Mouse (Mus musculus) heart, embryonic 16.5 days (tissue): ENCODE results near the gene Ccdc30. TPM values are rescaled to one million over a fixed set of nuclear protein-coding genes. Genes with fewer than 3 reads are reported as not detected.
A peak's percentile ranks its signal among the peaks of the same experiment; 100 is the strongest.

ENCODE experiments used
- ATAC-seq: fragments of 200-750 bp; cut with Nextera tagmentation; replicated peaks from 2 replicates; pipeline ENCODE4 v1.8.0; 2017; ENCODE audit warnings: moderate number of reproducible peaks; ENCODE audit not compliant: insufficient read depth, low FRiP score; ENCODE audit errors: extremely low read depth
- H3K27ac ChIP-seq: fragments of 300-500 bp; sonication (generic); 2 replicates; pipeline ENCODE4 v1.5.1; 2014; ENCODE audit warnings: mild to moderate bottlenecking, low read length, control low read depth, moderate library complexity
- H3K27me3 ChIP-seq: fragments of 300-500 bp; sonication (generic); 2 replicates; pipeline ENCODE4 v1.6.1; 2014; ENCODE audit warnings: low read length, mixed read lengths; ENCODE audit not compliant: control insufficient read depth, insufficient read depth
- H3K36me3 ChIP-seq: fragments of 300-500 bp; sonication (generic); 2 replicates; pipeline ENCODE4 v1.6.1; 2014; ENCODE audit not compliant: control insufficient read depth, insufficient read depth
- H3K4me1 ChIP-seq: fragments of 300-500 bp; sonication (generic); 2 replicates; pipeline ENCODE4 v1.6.1; 2014; ENCODE audit warnings: low read length, mixed read lengths; ENCODE audit not compliant: control insufficient read depth, insufficient read depth
- H3K4me2 ChIP-seq: fragments of 300-500 bp; sonication (generic); 2 replicates; pipeline ENCODE4 v1.6.1; 2014; ENCODE audit warnings: low read depth, mild to moderate bottlenecking, control low read depth, low read length
- H3K4me3 ChIP-seq: fragments of 300-500 bp; sonication (generic); 2 replicates; pipeline ENCODE4 v1.5.1; 2014; ENCODE audit warnings: mild to moderate bottlenecking, control low read depth, low read length
- H3K9ac ChIP-seq: fragments of 300-500 bp; sonication (generic); 2 replicates; pipeline ENCODE4 v1.6.1; 2014; ENCODE audit warnings: low read length, control low read depth
- H3K9me3 ChIP-seq: fragments of 300-500 bp; sonication (generic); replicated peaks from 2 replicates; pipeline ENCODE4 v1.6.1; 2016; ENCODE audit warnings: low read length; ENCODE audit not compliant: control insufficient read depth
- WGBS: fragments of 180-500 bp; shearing (Covaris S2); extraction: QIAGEN DNeasy Blood & Tissue Kit; methylation state at CpG from one replicate; pipeline ENCODE4 v1.1.7; 2014; 5-methylcytosine and 5-hydroxymethylcytosine counted together
- polyA plus RNA-seq: library from polyadenylated mRNA; unstranded; fragments of >200 nt; fragmentation: Nextera tagmentation; extraction: Ambion mirVana; gene quantifications from 2 replicates; pipeline ENCODE4 v1.2.1, GENCODE M21; 2015

Ccdc30 gene
- 3.8 and 4.0 TPM in 2 replicates for polyA plus RNA-seq

DNA sequence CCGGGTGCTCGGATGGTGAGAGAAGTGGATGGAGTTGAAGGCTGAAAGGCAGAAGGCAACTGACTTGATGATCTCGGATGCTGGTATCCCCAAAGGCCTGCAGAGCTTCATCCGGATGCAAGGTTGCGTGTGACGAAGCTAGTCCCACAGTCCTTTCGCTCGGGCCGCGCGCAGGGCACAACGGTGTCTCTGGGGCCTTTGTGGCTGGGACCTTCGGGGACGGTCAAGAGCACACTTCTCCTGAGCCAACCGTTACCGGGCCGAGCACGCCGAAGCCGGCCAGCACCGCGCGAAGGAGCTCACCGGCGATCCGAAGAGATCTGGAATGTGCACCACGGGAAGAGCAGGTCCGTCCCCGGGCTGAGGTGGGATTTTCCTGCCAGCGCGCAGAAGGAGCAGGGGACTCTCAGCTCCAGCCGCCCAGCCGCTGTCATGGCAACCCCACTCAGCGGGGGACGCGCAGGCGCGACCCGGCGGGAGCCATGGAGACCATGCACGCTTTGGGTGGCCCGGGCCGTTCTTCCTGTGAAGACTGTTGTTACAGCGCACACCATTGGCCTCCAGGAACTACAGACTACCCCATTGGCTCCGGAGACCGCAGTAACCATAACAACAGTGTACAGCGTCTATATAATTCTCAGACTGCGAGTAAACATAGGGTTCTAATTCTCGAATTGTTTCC, at the start of gene Ccdc30:
TSS of gene Ccdc30 (minus strand) at position 450 of the 682 bp plus-strand sequence.
- Histone ChIP-seq H3K4me2 (peak within 1 kb of the TSS; percentile 88), H3K9ac (peak within 1 kb of the TSS; percentile 67), H3K27ac (no peak within 1 kb of the TSS), H3K4me3 (peak within 1 kb of the TSS; percentile 59), H3K36me3 (no peaks in the 10 kb centered on the region), H3K4me1 (peaks cover 30% of the 10 kb centered on the region), H3K27me3 (no peaks in the 10 kb centered on the region), H3K9me3 (no peaks in the 10 kb centered on the region)
- under 1% methylated on average over 49 of the region's 49 CpGs for WGBS
- ATAC-seq: peak; percentile 98

DNA sequence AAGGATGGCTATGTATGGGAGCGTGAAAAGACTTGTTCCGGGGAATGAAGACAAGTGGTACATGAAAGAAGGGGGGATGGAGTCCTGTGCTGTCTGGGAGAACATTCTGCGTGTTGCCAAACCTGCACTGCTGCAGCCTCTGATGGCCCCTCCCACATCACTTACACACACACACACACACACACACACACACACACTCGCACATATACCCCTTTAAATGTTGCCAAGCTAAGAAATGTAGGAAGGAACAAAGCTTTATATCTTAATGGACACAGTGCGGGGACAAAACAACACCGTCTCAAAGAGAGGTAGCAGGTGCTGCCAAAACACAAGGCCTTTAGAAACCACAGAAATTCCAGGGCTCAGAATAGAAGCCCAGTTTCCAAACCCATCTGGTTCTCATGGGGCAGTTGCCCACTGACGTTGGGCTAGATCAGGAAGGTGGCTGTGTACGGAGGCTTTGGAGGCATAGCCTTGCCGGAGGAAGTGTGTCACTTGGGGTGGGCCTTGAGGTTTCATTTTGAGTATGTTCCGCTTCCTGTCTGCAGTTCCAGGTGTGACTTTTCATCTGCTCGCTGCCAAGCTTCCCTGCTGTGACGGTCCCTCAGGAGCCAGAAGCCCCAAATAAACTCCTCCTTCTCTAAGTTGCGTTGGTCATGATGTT, 48.6 kb upstream of the Ccdc30 start:
- H3K27ac ChIP-seq: peak overlapping the region; percentile 81

DNA sequence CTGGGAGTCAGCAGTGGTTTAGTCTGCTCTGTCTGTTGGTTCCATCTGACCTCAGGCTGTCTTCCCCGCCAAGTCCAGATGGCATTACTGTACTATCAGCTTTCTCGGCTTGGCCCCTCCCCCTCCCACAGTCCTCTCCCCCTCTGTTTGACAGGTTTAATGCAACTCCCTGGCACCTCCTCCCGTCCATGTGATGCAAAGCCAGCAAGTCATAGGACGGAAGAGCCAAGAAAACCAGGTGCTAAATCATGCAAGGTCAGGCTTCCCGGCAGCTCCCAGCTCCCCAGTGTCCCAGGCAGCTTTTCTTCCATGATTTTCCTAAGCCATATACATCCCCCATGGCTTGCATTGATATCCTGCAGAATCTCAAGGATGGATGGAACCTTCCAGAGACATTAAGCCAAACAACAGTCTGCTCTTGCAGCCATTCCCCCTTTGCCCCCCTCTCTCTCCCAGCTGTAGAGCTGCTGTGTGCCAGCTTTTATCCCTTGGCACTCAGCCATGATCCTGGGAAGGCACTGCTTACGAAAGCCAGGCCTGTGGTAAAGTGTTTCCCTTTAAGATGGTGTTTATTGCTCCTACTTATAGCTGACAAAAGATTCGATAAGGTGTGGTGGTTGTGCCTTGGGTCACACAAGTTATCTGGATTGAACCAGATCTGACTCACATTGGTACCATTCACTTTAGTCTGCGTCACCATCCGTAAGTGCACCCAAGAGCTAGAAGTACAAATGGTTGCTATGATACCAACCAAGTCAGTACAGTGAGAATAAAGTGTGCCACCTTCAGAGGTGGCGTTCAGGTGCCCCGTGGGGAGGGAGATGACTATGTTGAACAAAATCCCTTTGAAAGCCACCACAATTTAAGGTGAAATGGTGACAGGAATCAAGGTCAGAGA, 47.8 kb upstream of the Ccdc30 start:
- WGBS: 20% methylated on average over 11 of the region's 11 CpGs
- peak; percentile 83 for ATAC-seq
- Histone ChIP-seq H3K27ac (peak overlapping the region; percentile 81), H3K4me3 (no peak overlapping the region), H3K4me1 (peaks cover 26% of the 10 kb centered on the region), H3K9me3 (no peaks in the 10 kb centered on the region), H3K9ac (no peak overlapping the region), H3K4me2 (peak overlapping the region; percentile 46), H3K27me3 (no peaks in the 10 kb centered on the region), H3K36me3 (no peaks in the 10 kb centered on the region)

More for the DNA sequence above, 48.6 kb upstream of the Ccdc30 start:
- H3K36me3 ChIP-seq: no peaks in the 10 kb centered on the region
- no peak overlapping the region for H3K9ac ChIP-seq
- no peak overlapping the region for H3K4me2 ChIP-seq
- H3K4me3 ChIP-seq: no peak overlapping the region
- WGBS: 55% methylated on average over 13 of the region's 13 CpGs
- peaks cover 26% of the 10 kb centered on the region for H3K4me1 ChIP-seq
- no peaks in the 10 kb centered on the region for H3K27me3 ChIP-seq
- no peak; the same call in 1 of the 2 replicates for ATAC-seq
- H3K9me3 ChIP-seq: no peaks in the 10 kb centered on the region

DNA sequence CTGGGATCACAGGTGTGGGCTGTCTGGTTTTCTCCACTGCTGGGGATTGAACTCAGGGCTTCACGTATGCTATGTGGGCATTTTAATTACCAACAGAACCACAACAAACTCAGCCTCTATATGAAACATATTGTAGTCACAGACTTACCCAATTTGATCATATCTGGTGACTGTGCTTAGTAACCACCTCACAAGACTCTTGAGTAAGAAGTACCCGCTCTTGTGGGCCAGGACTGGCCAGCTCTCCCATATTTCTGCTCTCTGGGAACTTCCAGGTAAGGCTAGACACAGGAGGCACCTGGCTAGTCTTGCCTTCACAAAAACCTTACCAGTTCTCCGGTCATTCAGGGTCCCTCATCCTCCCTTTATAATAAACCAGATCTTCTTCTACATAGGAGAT, 47.1 kb upstream of the Ccdc30 start:
- Histone ChIP-seq H3K36me3 (no peaks in the 10 kb centered on the region), H3K4me3 (no peak overlapping the region), H3K27me3 (no peaks in the 10 kb centered on the region), H3K9ac (no peak overlapping the region), H3K4me1 (peaks cover 26% of the 10 kb centered on the region), H3K4me2 (peak overlapping the region; percentile 46; the same call in 1 of the 2 replicates), H3K9me3 (no peaks in the 10 kb centered on the region), H3K27ac (peak overlapping the region; percentile 81)
- no peak for ATAC-seq
- WGBS: 85% methylated on average over 3 of the region's 3 CpGs

DNA sequence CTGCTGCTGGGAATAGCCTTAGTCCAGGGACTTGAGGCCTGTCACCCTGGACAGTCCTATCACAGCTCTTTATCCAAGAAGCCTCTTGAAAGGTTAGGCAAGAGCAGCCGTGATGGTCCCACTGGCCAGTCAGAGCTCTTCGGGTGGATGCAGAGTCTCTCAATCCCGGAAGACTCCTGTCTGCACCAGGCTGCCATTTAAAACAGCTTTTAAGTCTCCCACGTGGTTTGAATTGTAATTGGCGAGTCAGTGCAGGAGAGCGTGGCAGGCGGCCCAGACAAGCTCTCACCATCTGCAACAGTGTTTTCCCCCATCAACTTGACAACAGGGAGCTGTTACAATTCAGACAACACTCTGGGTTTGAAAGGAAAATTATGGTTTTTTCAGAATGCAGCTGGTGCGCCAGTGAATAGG, 45.4 kb upstream of the Ccdc30 start:
- Histone ChIP-seq H3K4me2 (0 out of 2 replicates have a peak overlapping the region, but pooled peaks have one; percentile 19), H3K9me3 (no peaks in the 10 kb centered on the region), H3K4me1 (peaks cover 26% of the 10 kb centered on the region), H3K9ac (no peak overlapping the region), H3K4me3 (no peak overlapping the region), H3K36me3 (no peaks in the 10 kb centered on the region), H3K27me3 (no peaks in the 10 kb centered on the region), H3K27ac (peak overlapping the region; percentile 41)
- peak; percentile 74 for ATAC-seq
- WGBS: 20% methylated on average over 8 of the region's 8 CpGs

DNA sequence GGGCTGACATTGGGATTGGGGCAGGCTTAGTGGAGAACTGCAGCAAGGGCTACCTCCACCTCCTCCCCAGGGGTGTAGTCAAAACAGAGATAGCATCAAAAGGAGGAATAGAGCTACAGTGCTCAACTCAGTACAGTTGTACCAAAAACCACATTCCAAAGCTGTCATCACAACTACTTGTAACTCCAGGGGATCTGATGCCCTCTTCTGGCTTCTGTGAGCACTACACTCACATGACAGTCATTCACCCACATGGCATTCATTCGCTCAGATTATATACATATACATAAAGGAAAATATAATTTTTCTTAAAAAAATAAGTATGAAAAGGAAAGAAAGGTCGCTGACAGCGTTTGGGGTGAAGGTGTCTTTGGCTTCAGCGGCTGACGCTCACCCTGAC, 45.0 kb upstream of the Ccdc30 start:
- Histone ChIP-seq H3K36me3 (no peaks in the 10 kb centered on the region), H3K9ac (no peak overlapping the region), H3K4me3 (no peak overlapping the region), H3K9me3 (no peaks in the 10 kb centered on the region), H3K4me2 (no peak overlapping the region), H3K27me3 (no peaks in the 10 kb centered on the region), H3K27ac (peak overlapping the region; percentile 41), H3K4me1 (peaks cover 26% of the 10 kb centered on the region)
- no peak for ATAC-seq
- 36% methylated on average over 5 of the region's 5 CpGs for WGBS

DNA sequence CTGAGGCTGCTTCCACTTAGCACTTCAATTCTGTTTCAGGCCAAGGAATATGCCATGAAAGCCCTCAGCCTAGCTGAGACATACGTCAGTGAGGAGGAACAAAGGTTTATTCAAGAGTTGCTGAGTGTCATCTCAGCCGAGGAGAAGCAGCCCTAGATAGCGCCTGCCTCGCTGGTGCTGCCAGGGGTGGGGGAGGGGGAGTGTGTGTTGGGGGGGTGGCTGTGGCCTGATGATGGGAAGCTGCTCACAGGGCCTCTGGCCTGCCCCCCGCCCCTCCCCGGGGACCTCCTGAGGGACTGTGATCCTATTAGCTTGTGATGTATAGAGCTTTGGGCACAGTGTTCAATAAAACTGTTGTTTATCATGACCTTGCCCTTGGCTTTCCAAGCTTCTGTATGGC, 38.2 kb upstream of the Ccdc30 start:
- H3K27ac ChIP-seq: no peak overlapping the region
- H3K9me3 ChIP-seq: no peaks in the 10 kb centered on the region
- no peaks in the 10 kb centered on the region for H3K27me3 ChIP-seq
- no peak overlapping the region for H3K4me2 ChIP-seq
- no peaks in the 10 kb centered on the region; the same call in 1 of the 2 replicates for H3K4me1 ChIP-seq
- 8% methylated on average over 6 of the region's 6 CpGs for WGBS
- H3K4me3 ChIP-seq: no peak overlapping the region
- H3K9ac ChIP-seq: no peak overlapping the region
- no peaks in the 10 kb centered on the region for H3K36me3 ChIP-seq
- ATAC-seq: no peak

DNA sequence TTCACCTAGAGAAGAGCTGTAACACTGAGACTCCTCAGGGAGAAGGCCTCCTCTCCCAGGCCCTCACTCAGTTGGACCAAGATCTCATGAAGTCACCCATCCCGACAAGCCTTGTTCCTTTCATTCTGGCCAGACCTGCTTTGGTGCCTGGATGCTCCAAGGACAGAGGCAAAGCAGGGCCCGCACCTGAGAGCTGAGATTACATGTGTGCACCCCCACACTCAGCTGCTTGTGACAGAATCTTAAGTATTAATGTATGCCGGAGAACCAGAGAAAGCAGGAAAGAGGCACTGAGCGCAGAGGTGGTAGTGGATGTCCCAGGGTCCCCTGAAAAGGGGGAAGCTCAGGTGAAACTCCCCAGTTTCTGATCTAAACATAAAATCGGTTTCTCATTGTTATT, 37.8 kb upstream of the Ccdc30 start:
- H3K4me3 ChIP-seq: no peak overlapping the region
- ATAC-seq: no peak
- no peak overlapping the region for H3K27ac ChIP-seq
- H3K9me3 ChIP-seq: no peaks in the 10 kb centered on the region
- no peaks in the 10 kb centered on the region; the same call in 1 of the 2 replicates for H3K4me1 ChIP-seq
- H3K9ac ChIP-seq: no peak overlapping the region
- H3K27me3 ChIP-seq: no peaks in the 10 kb centered on the region
- H3K4me2 ChIP-seq: no peak overlapping the region
- WGBS: 55% methylated on average over 5 of the region's 5 CpGs
- no peaks in the 10 kb centered on the region for H3K36me3 ChIP-seq
